Mouse (Mus musculus): ENCODE measurements around the gene Tmem63c.

Gene Tmem63c

DNA sequence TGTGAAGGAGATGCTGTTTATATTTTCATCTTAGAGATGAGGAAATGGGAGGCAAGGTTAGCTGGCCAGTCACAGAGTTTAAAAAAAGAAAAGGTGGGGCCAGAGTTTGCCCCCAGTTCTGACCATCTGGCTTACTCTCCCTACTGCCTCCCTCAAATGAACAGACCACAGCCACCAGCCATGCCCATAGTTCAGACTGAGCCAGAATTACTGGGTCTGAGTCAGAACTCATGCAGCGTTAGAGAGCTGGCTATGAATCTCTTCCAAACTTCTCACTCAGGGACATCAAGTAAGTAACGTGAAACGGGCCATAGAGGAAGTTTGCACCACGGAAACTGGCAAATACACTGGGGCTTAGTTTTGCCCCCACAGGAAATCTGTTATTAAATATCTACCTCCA lies 83.7 kb downstream of the Tmem63c start:
- DNase-seq (ENCODE audit: low read depth, low spot score), result no peak
- H3K36me3 ChIP-seq (ENCODE audit: control insufficient read depth, insufficient read depth, low read length, poor library complexity, severe bottlenecking), result no peaks in the 10 kb centered on the region
- H3K27me3 ChIP-seq (ENCODE audit: control insufficient read depth, insufficient read depth, low read length, poor library complexity, severe bottlenecking), result no peaks in the 10 kb centered on the region

DNA sequence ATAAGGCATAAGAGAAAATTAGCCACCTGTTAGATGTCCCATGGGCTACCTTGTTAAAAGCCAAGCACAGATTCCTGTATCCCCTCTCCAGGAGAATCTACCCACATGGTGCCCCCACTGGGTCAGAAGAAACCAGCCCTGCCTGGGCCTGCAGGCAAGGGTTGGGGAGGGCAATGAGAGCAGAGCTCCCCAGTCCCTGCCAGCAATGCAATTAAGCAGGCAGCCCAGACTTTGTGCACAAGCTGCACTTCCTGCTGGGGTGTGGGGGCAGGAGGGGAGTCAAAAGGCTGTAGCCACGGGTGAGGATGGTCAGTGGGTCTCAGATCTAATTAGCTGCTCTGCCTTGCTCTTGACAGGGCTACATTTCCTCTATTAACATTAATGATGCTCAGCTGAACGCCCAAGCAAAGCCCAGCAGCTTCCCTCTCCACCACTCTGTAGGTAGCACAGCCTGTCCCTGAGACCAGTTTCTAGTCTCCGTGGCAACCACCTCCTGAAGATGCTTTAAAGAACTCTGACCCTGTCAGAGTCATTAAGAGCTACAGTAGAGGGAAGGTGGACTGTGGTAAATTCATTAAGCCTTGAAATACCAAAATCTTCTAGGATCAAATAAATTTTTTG lies 86.3 kb downstream of the Tmem63c start:
- H3K27me3 ChIP-seq (ENCODE audit: control insufficient read depth, insufficient read depth, low read length, poor library complexity, severe bottlenecking), result no peaks in the 10 kb centered on the region
- DNase-seq (ENCODE audit: low read depth, low spot score), result no peak
- no peaks in the 10 kb centered on the region for H3K36me3 ChIP-seq (ENCODE audit: control insufficient read depth, insufficient read depth, low read length, poor library complexity, severe bottlenecking)

DNA sequence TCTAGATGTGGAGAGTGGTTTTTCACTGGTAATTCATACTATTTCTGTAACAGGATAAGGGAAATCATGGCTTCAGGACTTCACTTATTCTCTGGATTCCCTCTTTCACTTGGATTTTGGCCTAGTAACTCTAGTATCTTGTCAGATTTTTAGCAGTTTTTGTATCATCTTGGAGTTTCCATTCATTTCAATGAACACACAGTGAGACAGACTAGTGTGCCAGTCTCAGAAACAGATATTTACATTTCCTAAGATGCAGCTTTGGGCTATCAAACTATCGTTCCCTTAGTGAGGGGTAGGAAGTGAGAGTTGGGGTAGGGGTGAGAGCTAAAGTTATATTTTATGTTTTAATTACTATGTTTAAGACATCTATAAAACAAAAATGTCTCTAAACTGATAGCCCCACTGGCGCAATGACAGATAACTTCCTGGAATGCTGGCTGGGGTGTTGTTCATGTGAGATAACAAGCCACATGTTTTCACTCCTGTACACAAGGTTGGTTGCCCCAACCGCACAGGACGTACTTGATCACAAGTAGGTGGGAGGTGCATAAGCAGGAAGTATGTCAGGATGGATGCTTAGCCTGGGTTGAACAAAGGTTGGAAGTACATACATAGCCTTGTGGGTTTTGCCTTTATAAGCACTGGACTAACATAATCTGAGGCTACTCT lies 100.9 kb downstream of the Tmem63c start:
- no peak for DNase-seq (ENCODE audit: low read depth, low spot score)
- Histone ChIP-seq H3K36me3 (ENCODE audit: control insufficient read depth, insufficient read depth, low read length, poor library complexity, severe bottlenecking) (no peaks in the 10 kb centered on the region; the same call in 1 of the 2 replicates), H3K27me3 (ENCODE audit: control insufficient read depth, insufficient read depth, low read length, poor library complexity, severe bottlenecking) (no peaks in the 10 kb centered on the region)

DNA sequence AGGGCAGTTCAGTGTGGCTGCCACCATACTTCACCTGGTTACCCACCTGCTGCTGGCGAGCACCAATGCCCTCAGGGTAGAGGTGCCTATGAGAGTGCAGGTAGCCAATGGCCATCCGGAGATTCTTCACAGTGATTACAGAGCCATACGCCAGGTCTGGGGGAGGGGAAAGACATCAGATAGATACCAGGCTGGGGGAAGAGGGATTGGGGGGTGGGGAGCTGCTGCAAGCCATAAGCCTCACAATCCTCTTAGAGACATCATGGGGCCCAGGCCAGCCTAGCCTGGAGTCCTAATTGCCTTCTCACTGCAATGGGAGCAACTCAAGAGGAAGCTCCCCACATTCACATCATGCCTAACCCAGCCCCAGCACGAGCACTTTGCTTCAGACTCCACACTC lies 106.1 kb downstream of the Tmem63c start:
- Histone ChIP-seq H3K27me3 (ENCODE audit: control insufficient read depth, insufficient read depth, low read length, poor library complexity, severe bottlenecking) (no peaks in the 10 kb centered on the region), H3K36me3 (ENCODE audit: control insufficient read depth, insufficient read depth, low read length, poor library complexity, severe bottlenecking) (no peaks in the 10 kb centered on the region; the same call in 1 of the 2 replicates)
- DNase-seq (ENCODE audit: low read depth, low spot score), result no peak

DNA sequence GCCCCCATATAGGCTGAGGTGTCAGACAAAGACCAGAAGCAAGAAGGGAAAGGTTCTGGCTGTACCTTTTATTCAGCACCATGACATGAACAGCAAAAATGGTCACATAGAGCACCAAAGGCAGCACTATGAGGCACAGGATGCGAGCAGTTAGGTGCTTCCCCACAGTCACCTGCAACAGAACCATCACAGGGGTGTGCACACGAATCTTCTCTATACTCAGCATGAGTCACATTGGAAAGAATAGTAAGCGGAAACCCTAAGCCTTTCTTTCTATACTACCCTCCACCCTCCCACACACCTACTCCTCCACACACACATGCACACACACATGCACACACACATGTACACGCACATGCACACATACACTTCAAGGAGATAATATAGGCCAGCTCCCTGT lies 109.1 kb downstream of the Tmem63c start:
- no peaks in the 10 kb centered on the region for H3K27me3 ChIP-seq (ENCODE audit: control insufficient read depth, insufficient read depth, low read length, poor library complexity, severe bottlenecking)
- DNase-seq (ENCODE audit: low read depth, low spot score), result no peak
- H3K36me3 ChIP-seq (ENCODE audit: control insufficient read depth, insufficient read depth, low read length, poor library complexity, severe bottlenecking), result no peaks in the 10 kb centered on the region; the same call in 1 of the 2 replicates

DNA sequence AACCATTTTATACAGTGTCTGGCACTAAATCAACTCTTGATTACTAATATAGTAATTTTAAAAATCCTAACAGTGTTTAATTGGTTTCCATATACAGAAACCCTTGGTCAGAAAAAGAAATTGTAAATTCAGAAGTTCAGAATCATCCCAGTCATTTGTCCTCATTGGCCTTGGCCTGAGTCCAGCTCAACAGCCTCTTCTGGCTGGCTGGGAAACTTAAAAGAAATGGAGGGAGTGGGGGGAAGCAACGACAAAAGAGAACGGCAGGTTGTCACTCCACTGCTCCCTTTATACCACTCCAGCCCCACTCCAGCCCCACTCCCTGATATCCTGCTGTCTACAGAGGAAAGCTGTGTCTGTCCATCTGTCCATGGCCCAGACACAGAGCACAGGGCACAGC lies 110.0 kb downstream of the Tmem63c start:
- DNase-seq (ENCODE audit: low read depth, low spot score), result no peak
- Histone ChIP-seq H3K36me3 (ENCODE audit: control insufficient read depth, insufficient read depth, low read length, poor library complexity, severe bottlenecking) (no peaks in the 10 kb centered on the region; the same call in 1 of the 2 replicates), H3K27me3 (ENCODE audit: control insufficient read depth, insufficient read depth, low read length, poor library complexity, severe bottlenecking) (no peaks in the 10 kb centered on the region)

DNA sequence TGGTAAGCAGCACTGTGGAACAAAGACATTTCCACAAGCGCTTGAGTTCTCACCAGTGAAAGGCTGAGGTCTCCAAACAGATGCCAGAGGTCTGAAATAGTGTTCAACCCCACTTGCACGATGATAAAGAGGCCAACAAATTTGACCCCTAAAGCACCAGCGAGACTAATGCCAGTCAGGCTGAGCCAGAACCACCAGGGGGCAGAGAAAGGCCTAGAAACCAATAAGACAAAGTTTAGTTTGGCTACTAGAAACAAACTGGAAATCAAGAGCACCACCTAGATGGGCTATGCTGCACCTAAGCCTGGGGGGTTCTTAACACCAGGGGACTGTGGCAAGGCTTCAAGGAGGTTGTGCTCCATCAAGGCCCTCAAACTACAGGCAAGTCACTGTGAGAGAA lies 110.5 kb downstream of the Tmem63c start:
- Histone ChIP-seq H3K27me3 (ENCODE audit: control insufficient read depth, insufficient read depth, low read length, poor library complexity, severe bottlenecking) (no peaks in the 10 kb centered on the region), H3K36me3 (ENCODE audit: control insufficient read depth, insufficient read depth, low read length, poor library complexity, severe bottlenecking) (no peaks in the 10 kb centered on the region; the same call in 1 of the 2 replicates)
- peak; percentile 70 for DNase-seq (ENCODE audit: low read depth, low spot score)

DNA sequence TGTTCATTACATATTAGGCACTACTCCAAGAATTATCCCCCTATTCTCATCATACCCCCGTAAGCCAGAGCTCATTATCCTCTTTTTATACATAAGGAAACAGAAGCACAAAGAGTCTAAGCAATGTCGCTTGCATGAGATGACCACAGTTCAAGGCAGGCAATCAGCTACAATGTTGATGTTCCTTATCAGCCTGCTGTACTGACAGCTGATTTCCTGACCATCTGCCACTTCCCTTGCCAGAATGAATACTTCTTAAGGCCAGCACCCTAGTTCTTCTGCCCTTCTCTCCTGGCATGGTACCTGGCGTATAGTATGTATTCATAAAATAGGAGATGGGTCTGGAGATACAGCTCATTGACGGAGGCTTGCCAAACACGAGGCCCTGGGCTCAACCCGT lies 111.1 kb downstream of the Tmem63c start:
- H3K27me3 ChIP-seq (ENCODE audit: control insufficient read depth, insufficient read depth, low read length, poor library complexity, severe bottlenecking), result no peaks in the 10 kb centered on the region
- no peaks in the 10 kb centered on the region for H3K36me3 ChIP-seq (ENCODE audit: control insufficient read depth, insufficient read depth, low read length, poor library complexity, severe bottlenecking)
- DNase-seq (ENCODE audit: low read depth, low spot score), result no peak

DNA sequence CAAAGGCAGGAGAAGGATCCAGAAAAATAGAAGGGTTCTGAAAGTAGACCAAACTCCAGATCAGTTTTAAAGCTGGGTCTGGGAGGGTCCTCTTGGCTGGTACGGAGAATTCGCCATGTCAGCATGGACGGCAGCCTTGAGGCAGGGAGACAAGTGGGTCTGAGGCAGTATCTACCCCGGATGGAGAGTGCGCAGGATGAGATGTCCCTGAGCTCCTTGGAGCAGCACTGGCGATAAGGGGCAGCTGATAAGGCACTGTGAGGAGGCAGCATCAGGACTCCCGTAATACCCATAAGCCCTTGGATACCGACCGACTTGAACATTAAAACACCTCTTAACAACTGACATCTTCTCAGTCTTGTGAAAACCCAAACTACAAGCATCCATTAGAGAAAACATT lies 111.6 kb downstream of the Tmem63c start:
- DNase-seq (ENCODE audit: low read depth, low spot score), result no peak
- Histone ChIP-seq H3K27me3 (ENCODE audit: control insufficient read depth, insufficient read depth, low read length, poor library complexity, severe bottlenecking) (no peaks in the 10 kb centered on the region), H3K36me3 (ENCODE audit: control insufficient read depth, insufficient read depth, low read length, poor library complexity, severe bottlenecking) (0 out of 2 replicates have a peak, but pooled peaks cover 3% of the 10 kb centered on the region)

DNA sequence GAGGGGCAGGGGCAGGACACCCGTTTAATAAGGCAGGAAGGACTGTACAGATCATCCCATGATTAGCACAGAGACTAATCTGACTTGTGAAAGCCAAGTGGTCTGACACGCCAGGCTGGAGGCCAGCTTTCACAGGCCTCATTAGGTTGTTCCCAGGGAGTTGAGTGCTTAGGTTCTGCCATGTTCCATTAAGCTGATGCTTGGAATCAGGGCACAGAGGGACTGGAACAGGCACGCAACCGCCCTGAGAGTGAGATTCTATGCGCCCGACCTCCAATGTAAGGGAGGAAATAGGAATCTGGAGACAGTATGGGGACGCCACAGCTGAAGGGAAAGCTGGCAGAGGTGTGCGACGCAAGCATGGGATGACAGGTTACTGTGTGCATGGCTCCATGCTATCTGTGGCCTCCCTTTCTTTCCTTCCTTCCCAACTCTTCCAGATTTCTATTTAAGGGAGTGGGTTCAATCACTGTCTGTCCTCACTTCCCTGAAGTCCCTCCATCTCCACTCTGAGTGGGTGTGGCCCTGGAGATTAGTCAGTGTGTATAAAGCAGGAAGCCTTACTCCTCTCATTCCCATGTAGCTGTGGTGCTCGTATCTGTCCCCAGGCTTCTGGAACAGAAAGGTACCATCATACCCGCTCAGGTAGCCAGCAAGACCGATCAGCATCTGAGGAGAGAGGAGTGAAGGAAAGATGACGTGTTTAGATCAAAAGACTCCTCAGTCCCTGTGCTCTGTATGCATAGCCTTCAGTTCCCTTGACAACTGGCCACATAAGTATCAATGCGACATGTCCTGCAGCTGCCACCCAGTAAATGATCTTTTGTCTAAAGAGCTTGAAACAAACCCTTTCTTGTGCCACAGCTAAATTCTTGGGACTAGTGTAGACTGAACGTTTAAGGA lies 116.5 kb downstream of the Tmem63c start:
- Histone ChIP-seq H3K36me3 (ENCODE audit: control insufficient read depth, insufficient read depth, low read length, poor library complexity, severe bottlenecking) (0 out of 2 replicates have a peak, but pooled peaks cover 3% of the 10 kb centered on the region), H3K27me3 (ENCODE audit: control insufficient read depth, insufficient read depth, low read length, poor library complexity, severe bottlenecking) (no peaks in the 10 kb centered on the region)
- no peak for DNase-seq (ENCODE audit: low read depth, low spot score)

DNA sequence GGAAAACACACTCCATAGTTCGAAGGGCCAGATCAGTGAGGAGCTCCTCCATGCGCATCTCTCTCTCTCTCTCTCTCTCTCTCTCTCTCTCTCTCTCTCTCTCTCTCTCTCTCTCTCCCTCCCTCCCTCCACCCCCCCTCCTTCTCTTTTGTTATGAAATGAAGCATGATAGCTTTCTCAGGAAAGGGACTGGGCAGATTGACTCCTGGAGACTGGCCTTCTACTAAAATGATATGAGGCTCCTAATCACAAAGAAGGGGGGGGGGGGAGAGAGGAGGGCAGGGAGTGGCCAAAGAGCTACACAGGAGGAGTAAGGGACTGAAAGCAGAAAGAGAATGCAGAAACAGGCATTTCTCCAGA lies 117.2 kb downstream of the Tmem63c start:
- H3K36me3 ChIP-seq (ENCODE audit: control insufficient read depth, insufficient read depth, low read length, poor library complexity, severe bottlenecking), result 0 out of 2 replicates have a peak, but pooled peaks cover 3% of the 10 kb centered on the region
- no peaks in the 10 kb centered on the region for H3K27me3 ChIP-seq (ENCODE audit: control insufficient read depth, insufficient read depth, low read length, poor library complexity, severe bottlenecking)
- no peak for DNase-seq (ENCODE audit: low read depth, low spot score)

DNA sequence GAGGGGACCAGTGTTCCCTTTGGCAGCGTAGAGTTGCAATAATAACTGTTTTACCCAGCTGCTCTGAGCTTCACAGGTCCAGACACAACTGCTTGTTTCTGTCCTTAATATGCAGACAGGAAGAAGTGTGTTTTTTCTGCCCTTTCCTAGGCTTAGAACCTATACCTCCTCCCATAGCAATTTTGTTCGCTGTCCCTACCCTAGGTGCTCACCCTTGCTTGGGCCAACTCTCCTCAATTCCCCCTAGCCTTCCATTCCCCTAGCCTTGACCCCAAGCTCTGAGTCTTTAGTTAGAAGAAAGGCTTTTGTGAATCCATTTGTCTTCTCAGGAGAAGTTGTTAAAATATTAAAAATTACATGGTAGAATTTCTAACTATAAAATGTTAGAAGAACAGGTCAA lies 117.6 kb downstream of the Tmem63c start:
- H3K27me3 ChIP-seq (ENCODE audit: control insufficient read depth, insufficient read depth, low read length, poor library complexity, severe bottlenecking), result no peaks in the 10 kb centered on the region
- H3K36me3 ChIP-seq (ENCODE audit: control insufficient read depth, insufficient read depth, low read length, poor library complexity, severe bottlenecking), result 0 out of 2 replicates have a peak, but pooled peaks cover 3% of the 10 kb centered on the region
- no peak for DNase-seq (ENCODE audit: low read depth, low spot score)

Data from splenic B cell, adult 2 months (primary cell).